Mouse (Mus musculus): ENCODE data around the gene Cep131. TPM values are rescaled to one million over a fixed set of nuclear protein-coding genes. Genes with fewer than 3 reads are reported as not detected.
A peak's percentile ranks its signal among the peaks of the same experiment; 100 is the strongest.

Cep131 gene
- polyA plus RNA-seq, 1 experiment from 2014 or later, result 31.9 TPM

- no peak for DNase-seq
These were observed 33.4 kb upstream of the Cep131 start for GRCm38 (mm10) chr11:120119936-120120541.

GRCm38 (mm10) chr11:120119108-120119507, 32.5 kb upstream of the Cep131 start:
- DNase-seq (no peak), ATAC-seq (ENCODE audit: low FRiP score, low TSS enrichment) (no peak)
- Histone ChIP-seq H3K27ac (replicated peaks; ENCODE audit: low read depth, low read length) (no peak overlapping the region), H3K9me3 (ENCODE audit: control insufficient read depth, low read length) (no peaks in the 10 kb centered on the region), H3K27me3 (ENCODE audit: control insufficient read depth, insufficient read depth, low read length) (no peaks in the 10 kb centered on the region), H3K4me3 (replicated peaks; ENCODE audit: low read depth, low read length) (no peak overlapping the region), H3K4me1 (ENCODE audit: control insufficient read depth, insufficient read depth, low read length) (no peaks in the 10 kb centered on the region), H3K36me3 (ENCODE audit: control insufficient read depth, insufficient read depth, low read length) (peaks cover 51% of the 10 kb centered on the region), H3K4me2 (ENCODE audit: low read length) (no peak overlapping the region), H3K9ac (replicated peaks; ENCODE audit: low read length) (no peak overlapping the region)
- WGBS, result 95% methylated on average over 7 of the region's 7 CpGs

More at GRCm38 (mm10) chr11:120119936-120120541, 33.4 kb upstream of the Cep131 start:
- H3K9me3 ChIP-seq (ENCODE audit: control insufficient read depth, low read length), result no peaks in the 10 kb centered on the region
- H3K4me2 ChIP-seq (ENCODE audit: low read length), result no peak overlapping the region
- ATAC-seq (ENCODE audit: low FRiP score, low TSS enrichment), result no peak
- peaks cover 46% of the 10 kb centered on the region for H3K36me3 ChIP-seq (ENCODE audit: control insufficient read depth, insufficient read depth, low read length)
- no peak overlapping the region for H3K27ac ChIP-seq (replicated peaks; ENCODE audit: low read depth, low read length)
- no peak overlapping the region for H3K4me3 ChIP-seq (replicated peaks; ENCODE audit: low read depth, low read length)
- no peaks in the 10 kb centered on the region for H3K27me3 ChIP-seq (ENCODE audit: control insufficient read depth, insufficient read depth, low read length)
- WGBS, result 78% methylated on average over 10 of the region's 10 CpGs
- H3K9ac ChIP-seq (replicated peaks; ENCODE audit: low read length), result no peak overlapping the region
- no peaks in the 10 kb centered on the region for H3K4me1 ChIP-seq (ENCODE audit: control insufficient read depth, insufficient read depth, low read length)

- Histone ChIP-seq H3K9ac (replicated peaks; ENCODE audit: low read length) (no peak overlapping the region), H3K27ac (replicated peaks; ENCODE audit: low read depth, low read length) (no peak overlapping the region), H3K4me1 (ENCODE audit: control insufficient read depth, insufficient read depth, low read length) (no peaks in the 10 kb centered on the region), H3K27me3 (ENCODE audit: control insufficient read depth, insufficient read depth, low read length) (no peaks in the 10 kb centered on the region), H3K4me3 (replicated peaks; ENCODE audit: low read depth, low read length) (no peak overlapping the region), H3K4me2 (ENCODE audit: low read length) (no peak overlapping the region), H3K36me3 (ENCODE audit: control insufficient read depth, insufficient read depth, low read length) (peaks cover 48% of the 10 kb centered on the region), H3K9me3 (ENCODE audit: control insufficient read depth, low read length) (no peaks in the 10 kb centered on the region)
- 91% methylated on average over 2 of the region's 2 CpGs for WGBS
- DNase-seq (no peak), ATAC-seq (ENCODE audit: low FRiP score, low TSS enrichment) (no peak)
These were observed 31.0 kb upstream of the Cep131 start for GRCm38 (mm10) chr11:120117626-120118025.

GRCm38 (mm10) chr11:120114488-120115215, 28.0 kb upstream of the Cep131 start:
- Histone ChIP-seq H3K9me3 (ENCODE audit: control insufficient read depth, low read length) (no peaks in the 10 kb centered on the region), H3K27ac (replicated peaks; ENCODE audit: low read depth, low read length) (no peak overlapping the region), H3K9ac (replicated peaks; ENCODE audit: low read length) (no peak overlapping the region), H3K4me3 (replicated peaks; ENCODE audit: low read depth, low read length) (no peak overlapping the region), H3K4me1 (ENCODE audit: control insufficient read depth, insufficient read depth, low read length) (no peaks in the 10 kb centered on the region), H3K27me3 (ENCODE audit: control insufficient read depth, insufficient read depth, low read length) (no peaks in the 10 kb centered on the region), H3K36me3 (ENCODE audit: control insufficient read depth, insufficient read depth, low read length) (peaks cover 35% of the 10 kb centered on the region), H3K4me2 (ENCODE audit: low read length) (no peak overlapping the region)
- DNase-seq (no peak), ATAC-seq (ENCODE audit: low FRiP score, low TSS enrichment) (no peak)
- WGBS, result 97% methylated on average over 21 of the region's 21 CpGs

GRCm38 (mm10) chr11:120112136-120112535, 25.5 kb upstream of the Cep131 start:
- Histone ChIP-seq H3K4me1 (ENCODE audit: control insufficient read depth, insufficient read depth, low read length) (no peaks in the 10 kb centered on the region), H3K27ac (replicated peaks; ENCODE audit: low read depth, low read length) (no peak overlapping the region), H3K4me3 (replicated peaks; ENCODE audit: low read depth, low read length) (no peak overlapping the region), H3K9ac (replicated peaks; ENCODE audit: low read length) (no peak overlapping the region), H3K36me3 (ENCODE audit: control insufficient read depth, insufficient read depth, low read length) (peaks cover 50% of the 10 kb centered on the region), H3K9me3 (ENCODE audit: control insufficient read depth, low read length) (no peaks in the 10 kb centered on the region), H3K27me3 (ENCODE audit: control insufficient read depth, insufficient read depth, low read length) (no peaks in the 10 kb centered on the region), H3K4me2 (ENCODE audit: low read length) (no peak overlapping the region)
- no peak for ATAC-seq (ENCODE audit: low FRiP score, low TSS enrichment)
- 93% methylated on average over 4 of the region's 4 CpGs for WGBS
- no peak for DNase-seq

GRCm38 (mm10) chr11:120111033-120111432, 24.4 kb upstream of the Cep131 start:
- WGBS, result 0% methylated on average over 2 of the region's 2 CpGs
- no peak for ATAC-seq (ENCODE audit: low FRiP score, low TSS enrichment)
- no peaks in the 10 kb centered on the region for H3K4me1 ChIP-seq (ENCODE audit: control insufficient read depth, insufficient read depth, low read length)
- H3K4me2 ChIP-seq (ENCODE audit: low read length), result no peak overlapping the region
- H3K27ac ChIP-seq (replicated peaks; ENCODE audit: low read depth, low read length), result 0 out of 2 replicates have a peak overlapping the region, but pooled peaks have one; percentile 14
- H3K4me3 ChIP-seq (replicated peaks; ENCODE audit: low read depth, low read length), result no peak overlapping the region
- H3K9me3 ChIP-seq (ENCODE audit: control insufficient read depth, low read length), result no peaks in the 10 kb centered on the region
- peak; percentile 90 for DNase-seq
- H3K36me3 ChIP-seq (ENCODE audit: control insufficient read depth, insufficient read depth, low read length), result peaks cover 44% of the 10 kb centered on the region
- H3K27me3 ChIP-seq (ENCODE audit: control insufficient read depth, insufficient read depth, low read length), result no peaks in the 10 kb centered on the region
- no peak overlapping the region for H3K9ac ChIP-seq (replicated peaks; ENCODE audit: low read length)

GRCm38 (mm10) chr11:120110554-120110953, 23.9 kb upstream of the Cep131 start:
- DNase-seq (peak; percentile 23), ATAC-seq (ENCODE audit: low FRiP score, low TSS enrichment) (no peak)
- Histone ChIP-seq H3K27me3 (ENCODE audit: control insufficient read depth, insufficient read depth, low read length) (no peaks in the 10 kb centered on the region), H3K27ac (replicated peaks; ENCODE audit: low read depth, low read length) (no peak overlapping the region), H3K36me3 (ENCODE audit: control insufficient read depth, insufficient read depth, low read length) (peaks cover 48% of the 10 kb centered on the region), H3K9me3 (ENCODE audit: control insufficient read depth, low read length) (no peaks in the 10 kb centered on the region), H3K4me2 (ENCODE audit: low read length) (no peak overlapping the region), H3K4me1 (ENCODE audit: control insufficient read depth, insufficient read depth, low read length) (no peaks in the 10 kb centered on the region), H3K4me3 (replicated peaks; ENCODE audit: low read depth, low read length) (no peak overlapping the region), H3K9ac (replicated peaks; ENCODE audit: low read length) (no peak overlapping the region)
- WGBS, result 61% methylated on average over 7 of the region's 7 CpGs

GRCm38 (mm10) chr11:120109558-120110210, 23.1 kb upstream of the Cep131 start:
- no peak overlapping the region for H3K4me3 ChIP-seq (replicated peaks; ENCODE audit: low read depth, low read length)
- 68% methylated on average over 14 of the region's 14 CpGs for WGBS
- H3K9me3 ChIP-seq (ENCODE audit: control insufficient read depth, low read length), result no peaks in the 10 kb centered on the region
- H3K27ac ChIP-seq (replicated peaks; ENCODE audit: low read depth, low read length), result no peak overlapping the region
- ATAC-seq (ENCODE audit: low FRiP score, low TSS enrichment), result no peak
- H3K27me3 ChIP-seq (ENCODE audit: control insufficient read depth, insufficient read depth, low read length), result no peaks in the 10 kb centered on the region
- DNase-seq, result no peak
- H3K4me1 ChIP-seq (ENCODE audit: control insufficient read depth, insufficient read depth, low read length), result no peaks in the 10 kb centered on the region
- no peak overlapping the region for H3K4me2 ChIP-seq (ENCODE audit: low read length)
- H3K9ac ChIP-seq (replicated peaks; ENCODE audit: low read length), result no peak overlapping the region
- peaks cover 48% of the 10 kb centered on the region for H3K36me3 ChIP-seq (ENCODE audit: control insufficient read depth, insufficient read depth, low read length)
